Mouse (Mus musculus): ENCODE measurements around the gene Lrrc8d.

The Lrrc8d gene

DNA sequence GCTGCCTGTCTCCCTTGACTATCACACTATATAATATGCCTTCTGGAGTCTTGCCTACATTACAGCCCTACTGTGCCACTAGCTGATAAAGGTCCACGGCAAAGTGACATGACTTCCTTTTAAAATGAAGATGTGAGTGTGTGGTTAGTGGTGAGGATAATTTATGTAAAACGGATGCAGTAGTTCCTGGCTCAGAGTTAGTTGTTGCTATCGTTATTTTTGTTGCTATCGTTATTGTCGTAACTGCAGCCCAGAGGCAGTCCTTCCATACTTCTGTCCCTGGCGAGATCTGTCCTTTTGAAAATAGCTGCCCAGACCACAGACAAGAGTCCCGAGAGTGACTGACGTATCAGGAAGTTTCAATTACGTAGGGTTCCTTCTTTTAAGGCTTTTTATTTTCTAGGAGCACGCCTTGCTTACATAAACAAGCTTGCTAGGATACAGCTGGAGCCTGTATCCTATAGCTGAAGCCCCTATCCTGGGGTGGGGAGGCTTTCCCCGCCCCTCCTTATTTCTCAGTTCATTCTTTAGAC is 18.4 kb downstream of the Lrrc8d start:
- peak; percentile 85 for DNase-seq (ENCODE audit: low spot score)

DNA sequence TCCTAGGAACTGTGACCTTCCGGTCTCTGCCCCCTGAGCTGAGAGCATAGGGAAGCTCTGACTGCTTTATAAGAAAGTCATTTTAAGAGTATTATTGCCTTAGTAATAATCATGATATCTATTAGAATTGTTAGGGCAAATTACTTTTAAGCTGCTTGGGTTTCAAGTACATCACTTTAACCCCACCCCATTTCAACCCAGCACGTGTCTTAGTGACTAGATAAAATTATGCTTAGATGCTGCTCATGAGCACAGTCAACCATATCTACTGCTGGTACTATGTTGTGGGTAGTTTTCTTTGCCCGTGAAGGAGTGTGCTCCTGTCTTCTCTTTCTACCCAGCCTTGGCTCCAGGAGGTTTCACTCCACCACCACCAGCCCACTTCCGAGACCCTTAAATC is 21.5 kb downstream of the Lrrc8d start:
- no peak for DNase-seq (ENCODE audit: low spot score)

DNA sequence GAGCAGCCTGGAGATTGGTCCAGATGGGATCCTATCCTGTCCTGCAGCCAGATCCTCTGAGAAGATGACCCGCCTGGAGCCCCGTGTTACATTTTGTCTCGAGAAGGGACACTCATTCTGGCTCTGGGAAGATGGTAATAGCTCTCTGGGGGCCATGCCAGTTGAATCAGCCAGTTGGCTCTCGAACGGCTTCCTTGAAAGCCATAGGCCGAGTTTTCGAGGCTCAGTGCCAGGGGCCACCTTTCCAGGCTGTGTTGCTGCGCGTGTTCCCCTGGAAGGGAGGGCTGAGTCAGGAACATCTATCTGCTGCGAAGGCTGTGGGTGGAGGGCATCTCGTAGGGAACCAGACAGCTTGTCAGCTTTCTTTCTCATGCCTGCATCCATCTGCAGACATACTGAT is 23.0 kb downstream of the Lrrc8d start:
- DNase-seq (ENCODE audit: low spot score): no peak

DNA sequence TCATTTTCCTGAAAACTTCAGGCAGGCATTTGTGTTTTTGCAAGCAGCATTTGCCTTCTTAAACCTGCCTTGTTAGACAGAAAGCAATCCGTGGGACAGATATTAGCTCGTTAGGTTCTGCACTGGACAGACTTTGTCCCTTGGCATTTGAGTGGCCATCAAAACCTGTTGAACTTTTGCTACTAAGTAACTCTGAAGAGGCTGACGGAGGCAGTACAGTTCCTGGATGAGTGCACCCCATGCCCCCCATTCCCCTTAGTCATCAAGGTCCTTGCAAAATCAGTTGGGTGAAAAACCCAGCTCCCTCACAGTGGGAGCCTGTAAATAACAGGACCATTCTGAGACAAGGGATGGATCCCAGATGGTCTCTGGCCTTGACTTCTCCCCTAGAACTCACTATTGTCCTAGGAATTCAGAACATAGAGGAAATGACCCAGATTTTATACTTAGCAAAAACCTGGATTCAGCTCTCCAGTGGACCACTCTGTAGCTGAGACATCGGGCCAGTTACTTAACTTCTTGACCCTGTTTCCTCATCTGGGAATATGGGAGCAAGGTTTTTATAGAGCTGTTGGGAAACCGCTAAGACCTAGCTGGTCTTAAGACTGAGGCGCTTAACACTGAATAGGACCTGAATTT is 30.5 kb downstream of the Lrrc8d start:
- DNase-seq (ENCODE audit: low spot score): no peak

DNA sequence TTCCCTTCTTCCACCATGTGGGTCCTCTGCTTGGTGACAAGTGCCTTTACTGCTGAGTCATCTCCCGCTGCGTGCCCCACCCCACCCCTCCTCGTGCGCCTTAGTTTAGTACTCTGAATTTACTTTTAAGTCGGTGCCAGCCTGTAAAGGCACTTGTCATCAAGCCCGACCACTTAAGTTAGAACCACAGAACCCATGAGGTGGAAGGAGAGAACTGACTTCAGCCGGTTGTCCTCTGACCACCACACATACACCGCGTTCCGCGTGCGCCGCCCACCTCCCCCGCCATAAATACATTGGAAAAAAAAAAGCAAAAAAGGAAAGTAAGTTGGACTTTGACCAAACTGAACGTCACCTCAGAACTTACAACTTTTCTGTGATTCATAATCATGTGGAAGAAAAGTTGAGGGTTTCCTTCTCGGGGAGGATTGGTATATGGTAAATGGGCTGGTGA is 31.4 kb downstream of the Lrrc8d start:
- peak; percentile 43 for DNase-seq (ENCODE audit: low spot score)

DNA sequence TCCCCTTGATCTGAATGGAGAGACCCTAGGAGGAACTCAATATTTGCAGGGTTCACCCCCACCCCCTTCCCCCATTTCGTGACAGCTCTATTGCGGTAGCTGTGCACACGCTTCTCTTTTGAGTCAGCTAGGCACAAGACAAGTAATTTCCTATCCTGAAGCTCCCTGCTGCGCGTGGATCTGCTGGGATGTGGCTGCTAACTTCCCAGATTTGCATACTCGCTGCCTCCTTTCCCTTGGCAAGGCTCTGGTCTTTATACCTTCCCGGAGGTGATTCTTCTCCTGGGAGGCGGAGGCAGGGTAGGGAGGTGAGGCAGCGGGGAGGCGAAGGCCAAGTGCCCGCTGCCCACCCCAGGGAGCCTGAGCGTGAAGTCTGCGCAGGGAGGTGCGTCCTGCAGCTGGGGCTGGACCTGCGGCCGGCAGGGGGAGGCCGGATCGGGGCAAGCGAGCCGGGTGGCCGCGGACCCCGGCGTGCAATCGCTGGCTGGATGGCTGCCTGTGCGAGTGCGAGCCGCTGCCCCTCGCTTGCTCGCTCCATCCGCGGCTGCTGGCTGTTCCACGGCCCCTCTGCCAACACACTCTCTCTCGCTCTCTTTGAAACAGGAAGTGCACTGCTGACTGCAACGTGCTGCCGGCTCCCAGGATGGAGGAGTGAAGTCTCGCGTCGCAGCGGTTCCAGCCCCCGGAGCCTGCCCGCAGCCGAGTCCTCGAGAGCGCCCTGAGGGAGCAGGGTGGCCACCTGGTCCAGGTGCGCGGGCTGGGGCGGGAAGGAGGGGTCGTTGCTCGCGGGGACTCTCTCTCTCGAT is 32.1 kb downstream of the Lrrc8d start:
- peak; percentile 76 for DNase-seq (ENCODE audit: low spot score)

DNA sequence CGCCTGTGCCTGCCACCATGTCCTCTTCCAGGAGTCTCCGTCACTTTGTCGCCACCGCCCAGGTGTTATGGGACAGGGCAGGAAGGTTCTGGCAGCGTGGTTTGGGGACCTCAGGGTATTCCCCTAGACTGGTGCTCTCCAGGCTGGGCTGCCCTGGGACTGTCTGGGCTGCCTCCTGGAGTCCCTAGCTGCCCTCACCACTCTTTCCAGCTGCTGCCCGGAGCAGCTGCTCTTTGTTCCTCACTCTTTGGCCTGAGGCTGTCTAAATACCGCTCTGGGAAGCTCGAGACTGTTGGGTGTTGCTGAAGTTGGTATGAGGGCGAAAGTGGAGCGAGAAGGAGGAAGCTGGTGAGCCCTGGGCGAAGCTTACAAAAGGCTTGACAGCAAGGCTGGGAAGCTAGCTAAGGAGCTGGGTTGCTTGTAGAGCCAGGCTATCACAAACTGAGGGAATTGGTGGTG is 32.7 kb downstream of the Lrrc8d start:
- DNase-seq (ENCODE audit: low spot score): no peak

DNA sequence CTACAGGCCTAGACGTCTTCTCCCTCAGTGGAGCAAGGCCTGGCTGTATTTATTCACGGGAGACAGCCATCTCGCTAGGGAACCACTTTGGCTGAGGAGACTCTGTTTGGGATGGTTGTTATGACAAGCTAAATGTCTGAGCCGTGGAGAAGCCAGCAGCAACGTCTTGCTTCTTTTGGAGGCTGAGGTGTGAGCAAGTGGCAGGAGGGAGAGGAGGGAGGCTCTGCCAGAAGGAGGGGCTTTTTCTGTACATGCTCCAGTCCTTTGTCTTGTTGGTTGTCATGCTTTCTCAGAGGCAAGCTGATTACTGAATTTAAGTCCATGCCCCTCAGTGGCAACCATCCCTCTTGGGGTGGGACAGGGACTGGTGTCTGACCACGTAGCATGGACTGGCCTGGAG is 33.5 kb downstream of the Lrrc8d start:
- no peak for DNase-seq (ENCODE audit: low spot score)

DNA sequence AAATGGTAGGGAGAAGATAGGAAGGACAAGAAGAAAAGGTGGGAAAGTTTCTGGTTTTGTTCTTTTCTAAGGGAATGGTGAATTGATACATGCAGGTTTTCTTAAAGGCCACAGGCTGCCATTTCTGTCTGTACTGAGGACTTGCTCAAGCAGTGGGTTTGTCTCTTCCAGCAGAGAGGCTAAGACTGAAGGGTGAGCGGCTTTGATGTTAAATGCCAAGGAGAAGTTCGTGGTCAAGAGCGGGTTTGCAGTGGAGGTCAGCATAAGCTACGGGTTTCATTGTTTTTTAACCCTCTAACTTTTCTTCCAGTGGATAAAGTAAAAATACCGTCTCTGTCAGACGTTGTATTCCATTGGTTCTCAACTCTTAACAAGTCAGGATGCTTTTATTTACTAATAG is 36.6 kb downstream of the Lrrc8d start:
- no peak for DNase-seq (ENCODE audit: low spot score)

DNA sequence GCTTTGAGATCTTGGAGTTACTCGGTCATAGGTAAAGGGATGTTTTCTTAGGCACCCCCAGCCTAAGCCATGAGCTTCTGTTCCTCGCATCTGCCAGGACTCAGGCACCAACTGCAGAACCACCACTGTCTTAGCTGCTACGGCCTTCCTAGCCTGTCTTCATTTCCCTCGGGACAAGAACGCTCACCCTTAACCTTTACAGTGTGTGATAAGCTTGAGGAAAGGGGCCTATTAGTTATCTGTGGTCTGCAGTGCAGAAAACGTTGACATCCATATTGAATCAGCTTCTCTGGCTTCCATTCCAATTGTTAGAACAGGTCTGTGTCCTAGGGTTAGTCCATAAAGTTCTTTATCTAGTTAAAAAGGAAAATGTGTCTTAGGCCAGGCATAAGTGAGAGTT is 37.4 kb downstream of the Lrrc8d start:
- no peak for DNase-seq (ENCODE audit: low spot score)

DNA sequence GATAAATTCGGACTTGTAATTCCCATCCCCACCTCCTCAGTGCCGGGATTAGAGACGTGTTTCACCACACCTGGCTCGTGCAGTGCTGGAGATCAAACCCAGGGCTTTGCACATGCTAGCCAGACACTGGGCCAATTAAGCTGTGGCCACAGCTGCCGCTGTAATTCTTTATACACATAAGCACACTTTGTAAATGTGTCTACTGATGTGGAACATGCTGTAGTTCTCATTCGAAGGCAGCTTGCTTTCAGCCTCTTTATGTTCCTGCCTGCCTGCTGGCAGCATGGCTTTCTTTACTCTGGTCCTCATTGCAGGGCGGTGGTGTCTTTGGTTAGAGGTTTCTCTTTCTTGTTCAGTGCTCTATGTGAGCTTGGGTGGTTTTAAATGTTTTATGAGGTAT is 40.7 kb downstream of the Lrrc8d start:
- DNase-seq (ENCODE audit: low spot score): no peak

DNA sequence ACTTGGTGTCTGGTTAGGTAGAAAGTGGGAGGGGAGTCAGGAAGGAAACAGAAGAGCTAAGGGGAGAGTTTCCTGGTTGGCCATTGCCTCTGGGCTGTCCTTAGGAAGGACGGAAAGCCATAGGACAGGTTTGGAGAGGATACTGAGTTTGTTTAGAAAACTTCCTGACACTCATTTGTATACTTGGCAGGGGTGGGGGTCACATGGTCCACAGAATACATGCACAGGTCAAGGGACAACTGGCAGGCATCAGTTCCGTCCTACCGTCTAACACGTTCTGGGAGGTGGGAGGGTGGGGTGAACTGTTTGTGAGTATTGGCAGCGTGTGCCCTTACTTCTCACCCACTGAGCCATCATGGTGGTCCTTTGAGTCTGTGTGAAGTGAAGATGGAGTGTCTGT is 42.9 kb downstream of the Lrrc8d start:
- no peak for DNase-seq (ENCODE audit: low spot score)

DNA sequence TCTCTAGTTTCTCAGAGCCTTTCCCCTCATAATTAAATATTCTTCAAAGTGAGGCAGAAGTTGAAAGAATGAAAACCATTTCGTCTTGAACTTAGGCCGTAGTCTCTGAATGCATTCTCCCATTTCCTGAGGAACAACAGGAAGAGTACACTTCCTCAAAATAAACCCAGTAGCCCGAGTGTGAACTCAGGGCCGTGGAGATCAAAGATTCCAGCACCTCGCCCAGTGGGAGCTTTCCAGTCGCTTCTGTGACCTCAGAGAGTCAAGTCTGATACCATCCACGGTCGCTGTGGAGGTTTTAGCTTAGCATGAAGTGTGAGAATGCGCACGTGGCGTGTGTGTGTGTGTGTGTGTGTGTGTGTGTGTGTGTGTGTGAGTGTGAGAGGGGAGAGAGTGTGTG is 45.6 kb downstream of the Lrrc8d start:
- DNase-seq (ENCODE audit: low spot score): no peak

DNA sequence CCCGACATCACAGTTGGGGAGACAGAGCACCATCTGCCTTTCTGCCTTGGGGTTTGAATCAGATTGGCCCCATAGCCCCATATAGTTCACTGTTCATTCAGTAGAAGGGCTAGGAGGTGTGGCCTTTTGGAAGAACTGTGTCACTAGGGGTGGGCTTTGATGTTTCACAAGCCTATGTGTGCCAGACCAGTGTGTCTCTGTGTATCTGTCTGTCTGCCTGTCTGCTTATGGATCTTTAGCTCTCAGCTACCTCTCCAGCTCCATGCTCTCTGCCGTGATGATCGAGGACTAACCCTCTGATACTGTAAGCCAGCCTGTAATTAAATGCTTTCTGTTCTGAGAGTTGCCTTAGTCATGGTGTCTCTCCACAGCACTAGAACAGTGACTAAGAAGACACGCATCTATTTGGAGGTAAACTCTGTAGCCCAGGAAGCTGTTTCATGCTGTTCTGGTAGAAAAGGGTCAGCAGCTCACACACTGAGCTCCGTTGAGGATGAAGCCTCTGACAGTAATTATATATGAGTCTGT is 46.2 kb downstream of the Lrrc8d start:
- no peak for DNase-seq (ENCODE audit: low spot score)

DNA sequence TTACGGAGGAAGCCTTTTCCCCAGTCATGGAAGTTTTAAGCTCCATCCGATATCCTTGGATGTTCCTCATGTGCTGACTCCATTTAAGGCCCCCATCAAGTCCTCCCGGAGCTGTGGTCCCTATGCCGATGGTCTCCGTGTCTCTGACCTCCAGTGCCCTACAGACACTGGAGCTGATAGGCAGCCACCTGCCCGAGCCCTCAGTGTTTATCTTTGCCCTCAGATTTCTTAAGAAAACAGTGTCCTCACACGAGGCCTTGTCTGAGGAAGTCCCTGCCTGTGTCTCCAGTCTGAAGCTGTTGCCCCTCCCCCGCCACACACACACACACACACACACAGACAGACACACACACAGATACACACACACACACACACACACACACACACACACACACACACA is 55.0 kb downstream of the Lrrc8d start:
- no peak for DNase-seq (ENCODE audit: low spot score)

DNA sequence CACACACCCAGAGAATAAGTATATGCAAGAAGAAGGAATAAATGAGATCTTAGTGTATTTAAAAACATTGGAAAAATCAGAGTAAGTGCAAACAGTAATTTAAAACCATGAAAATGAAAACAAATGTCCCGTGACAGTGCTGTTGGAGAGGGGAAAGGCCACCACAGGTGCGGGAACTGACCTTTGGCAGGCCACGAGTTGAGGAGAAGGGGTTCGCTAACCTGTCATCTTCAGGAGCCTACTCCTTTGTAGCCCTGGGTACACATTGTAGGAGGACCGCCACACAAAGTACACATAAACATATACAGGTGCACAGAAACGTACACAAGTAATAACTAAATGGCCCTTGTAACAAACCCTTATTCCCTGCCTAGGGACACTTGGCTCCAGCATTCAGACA is 55.7 kb downstream of the Lrrc8d start:
- DNase-seq (ENCODE audit: low spot score): no peak

DNA sequence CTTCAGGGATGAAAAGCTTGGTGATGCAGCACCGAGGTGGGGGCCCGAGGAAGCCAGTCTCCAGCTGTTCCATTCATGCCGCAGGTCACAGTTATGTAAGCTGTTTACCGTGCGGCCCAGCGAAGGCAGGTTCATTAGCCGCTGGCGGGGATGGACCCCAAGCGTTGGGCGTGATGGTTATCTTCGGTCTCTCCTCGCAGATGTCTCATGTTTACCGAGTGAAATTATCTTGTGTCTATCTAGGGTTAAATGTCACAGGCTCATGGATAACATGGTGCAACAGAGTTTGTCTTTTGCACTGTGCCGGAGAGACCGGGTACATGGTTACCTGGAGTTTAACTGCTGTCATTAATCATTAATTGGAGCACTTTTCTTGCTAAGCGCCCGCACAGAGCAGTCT is 58.2 kb downstream of the Lrrc8d start:
- no peak for DNase-seq (ENCODE audit: low spot score)

DNA sequence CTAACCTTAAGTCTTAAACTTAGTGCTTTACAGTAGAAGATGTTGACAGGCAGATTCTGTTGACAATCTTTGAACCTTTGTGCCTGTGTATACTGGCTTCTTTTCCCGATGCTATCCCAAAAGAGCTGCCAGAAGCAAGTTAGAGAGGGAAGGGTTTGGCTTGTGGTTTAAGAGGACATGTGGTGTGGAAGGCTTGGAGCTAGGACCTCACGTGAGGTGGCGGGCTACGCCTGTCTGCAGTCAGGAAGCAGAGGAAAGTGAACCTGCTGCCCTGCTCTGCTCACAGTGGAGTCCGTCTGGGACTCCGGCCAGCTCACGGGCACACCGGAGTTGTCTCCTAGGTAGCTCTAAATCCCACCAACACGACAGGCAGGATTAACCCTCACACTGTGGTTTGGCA is 59.1 kb downstream of the Lrrc8d start:
- no peak for DNase-seq (ENCODE audit: low spot score)

DNA sequence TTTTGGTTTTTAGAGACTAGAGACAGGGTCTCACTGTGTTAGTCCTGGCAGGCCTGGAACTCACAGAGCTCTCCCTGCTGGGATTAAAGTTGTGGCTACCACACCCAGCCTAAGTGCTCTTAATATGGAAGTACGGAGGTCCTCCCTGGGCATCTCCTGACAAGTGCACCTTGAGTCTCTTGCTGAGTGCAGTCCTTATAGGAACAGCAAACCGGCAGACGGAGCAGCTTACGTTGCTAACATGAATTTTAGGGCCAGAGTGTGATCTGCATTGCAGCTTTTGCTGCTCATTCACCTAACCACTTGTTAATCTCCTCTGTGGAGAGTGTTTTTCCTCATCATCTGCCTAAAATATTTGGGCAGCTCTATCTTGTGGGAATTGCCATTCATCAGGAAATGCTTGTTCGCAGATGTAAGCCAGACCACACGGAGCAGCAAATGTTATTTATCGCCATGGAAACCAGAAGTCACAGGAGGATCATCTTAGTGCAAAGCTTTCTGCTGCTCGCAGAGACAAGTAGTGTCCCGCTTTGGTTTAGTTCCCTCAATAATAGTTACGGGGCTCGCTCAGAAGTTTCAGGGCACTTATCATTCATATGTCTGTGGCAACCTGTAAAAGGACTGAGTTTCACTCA is 62.2 kb downstream of the Lrrc8d start:
- no peak for DNase-seq (ENCODE audit: low spot score)

DNA sequence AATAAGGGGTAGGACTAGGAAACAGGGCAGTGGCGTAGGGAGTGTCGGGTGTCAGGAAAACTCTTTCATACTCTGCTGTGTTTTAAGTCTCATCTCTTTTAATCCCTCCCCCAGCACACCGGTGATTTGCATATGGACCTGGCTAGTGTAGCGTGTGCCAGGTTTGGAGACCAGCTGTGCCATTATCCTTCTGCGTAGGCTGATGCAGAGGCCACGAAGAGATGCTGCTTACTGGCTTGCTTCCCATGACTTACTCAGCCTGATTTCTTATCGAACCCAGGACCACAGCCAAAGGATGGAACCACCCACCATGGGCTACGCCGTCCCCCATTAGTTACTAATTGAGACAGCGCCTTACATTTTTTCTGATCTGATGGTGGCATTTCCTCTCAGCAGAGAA is 64.6 kb downstream of the Lrrc8d start:
- no peak for DNase-seq (ENCODE audit: low spot score)

DNA sequence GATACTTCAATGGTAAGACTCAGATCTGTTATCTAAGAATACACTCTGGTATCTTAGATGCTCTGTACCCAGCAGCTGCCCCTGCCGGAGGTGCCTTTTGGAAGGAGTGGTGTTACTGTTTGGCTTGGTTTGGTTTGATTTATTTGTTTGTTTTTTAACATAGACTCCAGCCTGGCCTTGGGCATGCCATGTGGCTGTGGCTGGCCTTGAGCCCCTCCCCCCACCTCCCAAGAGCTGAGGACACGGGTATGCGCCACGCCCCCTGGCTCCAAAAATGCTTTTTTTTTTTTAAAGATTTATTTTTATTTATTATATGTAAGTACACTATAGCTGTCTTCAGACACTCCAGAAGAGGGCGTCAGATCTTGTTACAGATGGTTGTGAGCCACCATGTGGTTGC is 65.6 kb downstream of the Lrrc8d start:
- DNase-seq (ENCODE audit: low spot score): no peak

DNA sequence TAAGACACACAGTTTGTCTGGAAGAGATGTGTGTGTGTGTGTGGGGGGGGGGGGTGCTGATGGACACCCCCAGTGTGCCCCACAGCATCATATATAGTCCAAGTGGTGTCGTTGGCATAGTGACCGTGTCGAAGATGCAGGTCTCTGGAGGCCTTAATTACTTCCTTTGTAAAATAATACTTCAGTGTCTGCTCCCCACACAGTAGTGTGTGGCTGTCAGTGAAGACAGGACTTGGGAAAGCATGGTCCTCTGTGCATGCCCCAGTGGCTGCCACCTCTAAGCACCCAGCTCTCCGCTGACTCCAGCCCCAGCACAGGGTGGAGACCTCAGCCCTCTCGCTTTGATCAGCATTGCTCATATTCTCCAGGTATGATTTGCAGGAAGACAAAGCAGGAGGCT is 76.6 kb downstream of the Lrrc8d start:
- DNase-seq (ENCODE audit: low spot score): no peak
